Mouse (Mus musculus) ovary, postnatal 10 days (tissue): Measurements from ENCODE around the gene Phf23.
"Not testable (repeated sequence)": the region's sequence is repeated elsewhere in the genome, so short reads cannot be mapped to it uniquely, and the experiment has no call there.

Experiments
- DNase-seq: peaks from one replicate; pipeline ENCODE4 v3.0.0; 2022; ENCODE audit warnings: low spot score

Phf23 gene

GRCm38 (mm10) chr11:69995391-69995960 is at the start of gene Phf23:
Gene Phf23, plus strand, starts transcription at chr11:69995777.
- peak; percentile 85 for DNase-seq

- no peak for DNase-seq
These were observed 49.3 kb upstream of the Phf23 start for GRCm38 (mm10) chr11:69945997-69946891.

GRCm38 (mm10) chr11:69947337-69948065 is 48.1 kb upstream of the Phf23 start:
- DNase-seq: no peak

GRCm38 (mm10) chr11:69948066-69948762 is 47.4 kb upstream of the Phf23 start, which contains the start of gene Slc2a4:
Gene Slc2a4, minus strand, starts transcription at chr11:69948188.
- peak; percentile 70 for DNase-seq

GRCm38 (mm10) chr11:69948763-69949150 is 46.8 kb upstream of the Phf23 start:
- peak; percentile 72 for DNase-seq

GRCm38 (mm10) chr11:69950807-69951459 is 44.6 kb upstream of the Phf23 start:
- DNase-seq: no peak

- DNase-seq: no peak
These were observed 43.3 kb upstream of the Phf23 start for GRCm38 (mm10) chr11:69952274-69952673.

- no peak for DNase-seq
These were observed 42.2 kb upstream of the Phf23 start for GRCm38 (mm10) chr11:69953267-69953915.

GRCm38 (mm10) chr11:69955618-69956017 is 40.0 kb upstream of the Phf23 start:
- DNase-seq: not testable (repeated sequence)

GRCm38 (mm10) chr11:69956218-69956617 is 39.4 kb upstream of the Phf23 start:
- no peak for DNase-seq

- no peak for DNase-seq
These were observed 35.0 kb upstream of the Phf23 start for GRCm38 (mm10) chr11:69960616-69961015.

GRCm38 (mm10) chr11:69961841-69962240 is 33.7 kb upstream of the Phf23 start:
- no peak for DNase-seq

GRCm38 (mm10) chr11:69964650-69965270 is 30.8 kb upstream of the Phf23 start, which contains the start of gene Cldn7:
Gene Cldn7, plus strand, starts transcription at chr11:69964779.
- no peak for DNase-seq

- no peak for DNase-seq
These were observed 30.1 kb upstream of the Phf23 start for GRCm38 (mm10) chr11:69965271-69966005.

GRCm38 (mm10) chr11:69966006-69966859 is 29.3 kb upstream of the Phf23 start:
- no peak for DNase-seq

GRCm38 (mm10) chr11:69966860-69967517 is 28.6 kb upstream of the Phf23 start:
- DNase-seq: no peak

- DNase-seq: no peak
These were observed 26.8 kb upstream of the Phf23 start for GRCm38 (mm10) chr11:69968793-69969192.

- no peak for DNase-seq
These were observed 25.4 kb upstream of the Phf23 start for GRCm38 (mm10) chr11:69970222-69970621.
